Comparison of ENCODE assay signal across 10 mouse cellular contexts in genomic region chr6:8473498-8473897, GRCm38 (mm10). TPM values are rescaled to one million over a fixed set of nuclear protein-coding genes. Genes with fewer than 3 reads are reported as not detected.
DNase-seq lines count a peak whose midpoint lies in the region; ATAC-seq lines count a peak whose summit lies in the region.
"Had no signal": no experiment of that assay in that cellular context is flagged by ENCODE, and none has a peak within 500 bp of the region (broad histone marks: within the 10 kb centered on the region; RNA-seq: fewer than 3 reads in every experiment).

No protein-coding gene starts in this region.

- no peak overlapping the region for H3K4me3 ChIP-seq in intestine, embryonic 15.5 days (replicated peaks)
- no peak overlapping the region for H3K4me3 ChIP-seq in intestine, embryonic 16.5 days (ENCODE audit: low read length)
- no peak overlapping the region for H3K4me3 ChIP-seq in embryonic facial prominence, embryonic 10.5 days
- H3K4me3 ChIP-seq: neural tube, embryonic 13.5 days had no signal

- H3K27ac ChIP-seq in intestine, embryonic 15.5 days, result no peak overlapping the region
- H3K27ac ChIP-seq in intestine, embryonic 16.5 days (ENCODE audit: low read length), result no peak overlapping the region
- no peak overlapping the region for H3K27ac ChIP-seq in embryonic facial prominence, embryonic 10.5 days (replicated peaks)
- H3K27ac ChIP-seq: macrophage; neural tube, embryonic 13.5 days had no signal

- no peaks in the 10 kb centered on the region for H3K9me3 ChIP-seq in intestine, embryonic 15.5 days
- no peaks in the 10 kb centered on the region for H3K9me3 ChIP-seq in intestine, embryonic 16.5 days (ENCODE audit: control insufficient read depth, low read length)
- H3K9me3 ChIP-seq in embryonic facial prominence, embryonic 10.5 days, result no peaks in the 10 kb centered on the region
- H3K9me3 ChIP-seq: neural tube, embryonic 13.5 days had no signal

- no peak overlapping the region for H3K4me2 ChIP-seq in intestine, embryonic 15.5 days (replicated peaks)
- no peak overlapping the region for H3K4me2 ChIP-seq in intestine, embryonic 16.5 days (ENCODE audit: low read depth, low read length)
- H3K4me2 ChIP-seq: neural tube, embryonic 13.5 days had no signal

- no peaks in the 10 kb centered on the region for H3K36me3 ChIP-seq in intestine, embryonic 15.5 days
- no peaks in the 10 kb centered on the region for H3K36me3 ChIP-seq in intestine, embryonic 16.5 days (ENCODE audit: control insufficient read depth, insufficient read depth, low read length)
- no peaks in the 10 kb centered on the region for H3K36me3 ChIP-seq in embryonic facial prominence, embryonic 10.5 days (replicated peaks)
- H3K36me3 ChIP-seq: neural tube, embryonic 13.5 days had no signal

- ATAC-seq in intestine, embryonic 15.5 days, result peak; percentile 31; the same call in 1 of the 2 replicates
- ATAC-seq in intestine, embryonic 16.5 days, result no peak

- WGBS in intestine, embryonic 15.5 days, result 48% methylated on average over 5 of the region's 5 CpGs
- 38% methylated on average over 5 of the region's 5 CpGs for WGBS in intestine, embryonic 16.5 days
- 64% methylated on average over 5 of the region's 5 CpGs for WGBS in embryonic facial prominence, embryonic 10.5 days

- DNase-seq in urinary bladder, postnatal 14 days (ENCODE audit: low spot score), result peak; percentile 14
- DNase-seq in urinary bladder, adult 2 months (ENCODE audit: low spot score), result no peak
- peak; percentile 30 for DNase-seq in heart, postnatal 4 days
- no peak for DNase-seq in cerebellum, adult 9-11 months
- no peak for DNase-seq in T-cell, adult 2 months (ENCODE audit: low spot score)
- no peak for DNase-seq in embryonic facial prominence, embryonic 10.5 days (ENCODE audit: low spot score)

- no peak overlapping the region for H3K9ac ChIP-seq in intestine, embryonic 15.5 days
- no peak overlapping the region for H3K9ac ChIP-seq in intestine, embryonic 16.5 days (ENCODE audit: low read depth, low read length)
- H3K9ac ChIP-seq: neural tube, embryonic 13.5 days had no signal

- no peaks in the 10 kb centered on the region for H3K27me3 ChIP-seq in intestine, embryonic 15.5 days (replicated peaks)
- no peaks in the 10 kb centered on the region for H3K27me3 ChIP-seq in intestine, embryonic 16.5 days (replicated peaks; ENCODE audit: control insufficient read depth, insufficient read depth, low read length)
- no peaks in the 10 kb centered on the region for H3K27me3 ChIP-seq in embryonic facial prominence, embryonic 10.5 days (replicated peaks; ENCODE audit: low read depth, poor library complexity, severe bottlenecking)
- H3K27me3 ChIP-seq: neural tube, embryonic 13.5 days had no signal

- peaks cover 6% of the 10 kb centered on the region; the same call in 1 of the 2 replicates for H3K4me1 ChIP-seq in intestine, embryonic 15.5 days (replicated peaks)
- H3K4me1 ChIP-seq in intestine, embryonic 16.5 days (ENCODE audit: control insufficient read depth, insufficient read depth, low read length), result peaks cover 3% of the 10 kb centered on the region; the same call in 1 of the 2 replicates
- no peaks in the 10 kb centered on the region for H3K4me1 ChIP-seq in embryonic facial prominence, embryonic 10.5 days
- H3K4me1 ChIP-seq: neural tube, embryonic 13.5 days had no signal

RNA-seq across cellular contexts. Expression of gene Glcci1, which starts 35.9 kb away (rescaled TPM):
- 5.8 and 6.3 TPM in 2 replicates for polyA plus RNA-seq in intestine, embryonic 15.5 days (2015; fragmentation: Nextera tagmentation; extraction: Ambion mirVana)
- polyA plus RNA-seq in intestine, embryonic 16.5 days (2015; fragmentation: Nextera tagmentation; extraction: Ambion mirVana), result 1.9 and 2.3 TPM in 2 replicates
- polyA plus RNA-seq in urinary bladder, adult 2 months (2012; rRNA removed), result 3.6 and 4.2 TPM in 2 replicates
- total RNA-seq in heart, postnatal 4 days (2021), result 10 to 100 TPM; 15.4 to 16.7 TPM
- polyA plus RNA-seq in embryonic facial prominence, embryonic 10.5 days (2016; fragmentation: Nextera tagmentation; extraction: Ambion mirVana), result 7.3 and 9.6 TPM in 2 replicates

Comparison
In these comparisons a context has a peak if more than half of its experiments do, and no peak if none do; other contexts are left out.
1. DNase-seq: peak in urinary bladder, postnatal 14 days (single experiment) and heart, postnatal 4 days (single experiment); none in urinary bladder, adult 2 months (single experiment), cerebellum, adult 9-11 months (single experiment), T-cell, adult 2 months (single experiment) and embryonic facial prominence, embryonic 10.5 days (single experiment).